Mouse (Mus musculus) heart, embryonic 12.5 days (tissue): ENCODE measurements around the gene Idh2. TPM values are rescaled to one million over a fixed set of nuclear protein-coding genes. Genes with fewer than 3 reads are reported as not detected.

ENCODE experiments used
- ATAC-seq: fragments of 200-750 bp; cut with Nextera tagmentation; 2 replicates; pipeline ENCODE4 v1.8.0; 2017; ENCODE audit warnings: moderate TSS enrichment, moderate library complexity; ENCODE audit not compliant: insufficient number of reproducible peaks, low FRiP score
- H3K27ac ChIP-seq: fragments of 300-500 bp; sonication (generic); 2 replicates; pipeline ENCODE4 v1.5.1; 2016; ENCODE audit warnings: mild to moderate bottlenecking, moderate library complexity; ENCODE audit not compliant: poor library complexity, severe bottlenecking
- H3K27me3 ChIP-seq: fragments of 300-500 bp; sonication (generic); replicated peaks from 2 replicates; pipeline ENCODE4 v1.6.1; 2016; ENCODE audit warnings: mild to moderate bottlenecking, moderate library complexity
- H3K36me3 ChIP-seq: fragments of 300-500 bp; sonication (generic); 2 replicates; pipeline ENCODE4 v1.6.1; 2016; ENCODE audit warnings: mild to moderate bottlenecking, moderate library complexity
- H3K4me1 ChIP-seq: fragments of 300-500 bp; sonication (generic); replicated peaks from 2 replicates; pipeline ENCODE4 v1.6.1; 2016; ENCODE audit warnings: mild to moderate bottlenecking
- H3K4me2 ChIP-seq: fragments of 300-500 bp; sonication (generic); 2 replicates; pipeline ENCODE4 v1.6.1; 2016; ENCODE audit warnings: mild to moderate bottlenecking, moderate library complexity
- H3K4me3 ChIP-seq: fragments of 300-500 bp; sonication (generic); 2 replicates; pipeline ENCODE4 v1.5.1; 2016; ENCODE audit warnings: mild to moderate bottlenecking
- H3K9ac ChIP-seq: fragments of 300-500 bp; sonication (generic); 2 replicates; pipeline ENCODE4 v1.6.1; 2016; ENCODE audit warnings: mild to moderate bottlenecking, moderate library complexity
- H3K9me3 ChIP-seq: fragments of 300-500 bp; sonication (generic); replicated peaks from 2 replicates; pipeline ENCODE4 v1.6.1; 2016; ENCODE audit warnings: mild to moderate bottlenecking, moderate library complexity
- WGBS: fragments of 180-500 bp; shearing (Covaris S2); methylation state at CpG from one replicate; pipeline ENCODE4 v1.1.7; 2016; 5-methylcytosine and 5-hydroxymethylcytosine counted together
- polyA plus RNA-seq: library from polyadenylated mRNA; unstranded; fragments of >200 nt; fragmentation: Nextera tagmentation; extraction: Ambion mirVana; gene quantifications from 2 replicates; pipeline ENCODE4 v1.2.1, GENCODE M21; 2016

The Idh2 gene
- polyA plus RNA-seq, 1 experiment from 2014 or later: 1,569 TPM

GRCm38 (mm10) chr7:80123115-80123514, 7.9 kb upstream of the Idh2 start:
- no peaks in the 10 kb centered on the region for H3K9me3 ChIP-seq
- no peaks in the 10 kb centered on the region for H3K36me3 ChIP-seq
- no peaks in the 10 kb centered on the region for H3K27me3 ChIP-seq
- ATAC-seq: no peak
- peaks cover 33% of the 10 kb centered on the region for H3K4me1 ChIP-seq
- no peak overlapping the region for H3K4me2 ChIP-seq
- H3K4me3 ChIP-seq: no peak overlapping the region
- 55% methylated on average over 4 of the region's 4 CpGs for WGBS
- H3K27ac ChIP-seq: no peak overlapping the region
- no peak overlapping the region for H3K9ac ChIP-seq

GRCm38 (mm10) chr7:80121083-80121482, 5.9 kb upstream of the Idh2 start:
- H3K9me3 ChIP-seq: no peaks in the 10 kb centered on the region
- H3K4me1 ChIP-seq: peaks cover 43% of the 10 kb centered on the region
- ATAC-seq: peak; percentile 66; the same call in 1 of the 2 replicates
- H3K27ac ChIP-seq: peak overlapping the region; percentile 97
- H3K4me3 ChIP-seq: no peak overlapping the region
- H3K4me2 ChIP-seq: no peak overlapping the region
- H3K36me3 ChIP-seq: no peaks in the 10 kb centered on the region
- no peak overlapping the region for H3K9ac ChIP-seq
- H3K27me3 ChIP-seq: no peaks in the 10 kb centered on the region
- WGBS: 44% methylated on average over 5 of the region's 5 CpGs

GRCm38 (mm10) chr7:80119198-80119597, 4.0 kb upstream of the Idh2 start:
- Histone ChIP-seq H3K4me1 (peaks cover 49% of the 10 kb centered on the region), H3K27ac (peak overlapping the region; percentile 97)
- no peak; the same call in 1 of the 2 replicates for ATAC-seq

GRCm38 (mm10) chr7:80116158-80116557, 966 bp upstream of the Idh2 start:
- H3K4me3 ChIP-seq: peak overlapping the region; percentile 83
- no peak for ATAC-seq
- 71% methylated on average over 2 of the region's 2 CpGs for WGBS

More at GRCm38 (mm10) chr7:80119198-80119597, 4.0 kb upstream of the Idh2 start:
- 14% methylated on average over 4 of the region's 4 CpGs for WGBS
- H3K9ac ChIP-seq: 0 out of 2 replicates have a peak overlapping the region, but pooled peaks have one; percentile 10
- no peaks in the 10 kb centered on the region for H3K9me3 ChIP-seq
- no peaks in the 10 kb centered on the region for H3K36me3 ChIP-seq
- H3K4me2 ChIP-seq: peak overlapping the region; percentile 27
- H3K4me3 ChIP-seq: no peak overlapping the region
- H3K27me3 ChIP-seq: no peaks in the 10 kb centered on the region

GRCm38 (mm10) chr7:80114451-80115223, 555 bp downstream of the Idh2 start:
- peak; percentile 80 for ATAC-seq
- H3K4me1 ChIP-seq: peaks cover 61% of the 10 kb centered on the region
- H3K27ac ChIP-seq: peak overlapping the region; percentile 99
- H3K4me2 ChIP-seq: peak overlapping the region; percentile 96
- H3K9me3 ChIP-seq: no peaks in the 10 kb centered on the region
- peak overlapping the region; percentile 97 for H3K9ac ChIP-seq
- peak overlapping the region; percentile 83 for H3K4me3 ChIP-seq
- WGBS: under 1% methylated on average over 52 of the region's 52 CpGs
- H3K36me3 ChIP-seq: peaks cover 20% of the 10 kb centered on the region
- H3K27me3 ChIP-seq: no peaks in the 10 kb centered on the region

More at GRCm38 (mm10) chr7:80116158-80116557, 966 bp upstream of the Idh2 start:
- Histone ChIP-seq H3K9me3 (no peaks in the 10 kb centered on the region), H3K9ac (peak overlapping the region; percentile 97), H3K4me1 (peaks cover 68% of the 10 kb centered on the region), H3K27me3 (no peaks in the 10 kb centered on the region), H3K27ac (0 out of 2 replicates have a peak overlapping the region, but pooled peaks have one; percentile 99), H3K36me3 (peaks cover 7% of the 10 kb centered on the region; the same call in 1 of the 2 replicates), H3K4me2 (peak overlapping the region; percentile 96)

- H3K27ac ChIP-seq: peak overlapping the region; percentile 99
- H3K4me1 ChIP-seq: peaks cover 61% of the 10 kb centered on the region
- H3K9me3 ChIP-seq: no peaks in the 10 kb centered on the region
- H3K27me3 ChIP-seq: no peaks in the 10 kb centered on the region
- H3K9ac ChIP-seq: peak overlapping the region; percentile 97
- peak overlapping the region; percentile 96 for H3K4me2 ChIP-seq
- no peak for ATAC-seq
- H3K36me3 ChIP-seq: peaks cover 26% of the 10 kb centered on the region
- WGBS: 10% methylated on average over 10 of the region's 10 CpGs
- peak overlapping the region; percentile 83 for H3K4me3 ChIP-seq
Observed at GRCm38 (mm10) chr7:80113989-80114388, 1.2 kb downstream of the Idh2 start.

- Histone ChIP-seq H3K9me3 (no peaks in the 10 kb centered on the region), H3K4me2 (peak overlapping the region; percentile 96), H3K36me3 (peaks cover 49% of the 10 kb centered on the region), H3K27me3 (no peaks in the 10 kb centered on the region), H3K4me1 (peaks cover 60% of the 10 kb centered on the region), H3K9ac (peak overlapping the region; percentile 23; the same call in 1 of the 2 replicates), H3K27ac (peak overlapping the region; percentile 99), H3K4me3 (no peak overlapping the region)
- no peak for ATAC-seq
- WGBS: 48% methylated on average over 9 of the region's 9 CpGs
Observed at GRCm38 (mm10) chr7:80111066-80112045, 3.8 kb downstream of the Idh2 start.

GRCm38 (mm10) chr7:80106441-80106840, 8.8 kb downstream of the Idh2 start:
- H3K9me3 ChIP-seq: no peaks in the 10 kb centered on the region
- H3K27ac ChIP-seq: no peak overlapping the region
- H3K4me1 ChIP-seq: peaks cover 42% of the 10 kb centered on the region
- H3K36me3 ChIP-seq: peaks cover 69% of the 10 kb centered on the region
- no peaks in the 10 kb centered on the region for H3K27me3 ChIP-seq
- ATAC-seq: no peak
- H3K9ac ChIP-seq: no peak overlapping the region
- WGBS: 100% methylated on average over 1 of the region's 1 CpGs
- H3K4me3 ChIP-seq: no peak overlapping the region
- H3K4me2 ChIP-seq: no peak overlapping the region

- Histone ChIP-seq H3K4me1 (peaks cover 36% of the 10 kb centered on the region), H3K36me3 (peaks cover 73% of the 10 kb centered on the region), H3K4me3 (no peak overlapping the region), H3K27me3 (no peaks in the 10 kb centered on the region), H3K9ac (no peak overlapping the region), H3K9me3 (no peaks in the 10 kb centered on the region), H3K27ac (no peak overlapping the region), H3K4me2 (no peak overlapping the region)
- ATAC-seq: no peak
- WGBS: 77% methylated on average over 4 of the region's 4 CpGs
Observed at GRCm38 (mm10) chr7:80105637-80106390, 9.4 kb downstream of the Idh2 start.

- Histone ChIP-seq H3K4me2 (no peak overlapping the region), H3K4me3 (no peak overlapping the region), H3K4me1 (peaks cover 21% of the 10 kb centered on the region), H3K27me3 (no peaks in the 10 kb centered on the region), H3K27ac (no peak overlapping the region), H3K9me3 (no peaks in the 10 kb centered on the region), H3K9ac (no peak overlapping the region), H3K36me3 (peaks cover 77% of the 10 kb centered on the region)
- no peak for ATAC-seq
- WGBS: 83% methylated on average over 3 of the region's 3 CpGs
Observed at GRCm38 (mm10) chr7:80103335-80103734, 11.9 kb downstream of the Idh2 start.
